Mouse (Mus musculus): ENCODE measurements at regions not wholly inside any gene's neighbourhood (a gene's known extent, or its start where the extent isn't known, plus 50 kb on each side); places are given as distances from the start of the nearest gene placed in this dataset.

GRCm38 (mm10) chr3:120747678-120748077 is 423.8 kb downstream of the Rwdd3 start:
- no peak for DNase-seq (ENCODE audit: low spot score)

DNA sequence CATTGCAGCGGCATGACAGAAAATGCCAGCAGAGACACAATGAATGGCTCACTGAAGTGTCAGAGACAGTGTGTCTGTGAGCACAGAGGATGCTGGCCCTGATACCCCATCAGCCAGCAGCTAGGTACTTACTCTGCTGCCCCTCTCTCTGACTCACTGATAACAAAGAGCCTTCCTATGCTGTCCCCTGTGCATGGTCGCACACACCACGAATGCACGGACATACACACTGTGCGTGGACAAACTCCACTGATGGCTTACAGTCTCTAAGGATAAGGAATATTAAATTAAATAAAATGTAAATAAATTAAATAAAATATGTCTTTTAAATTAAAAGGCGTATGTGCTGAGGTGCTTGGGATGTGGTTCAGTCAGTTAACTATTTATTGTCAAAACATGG is 438.2 kb downstream of the Rwdd3 start:
- no peak for DNase-seq (ENCODE audit: low spot score)

- DNase-seq (ENCODE audit: low spot score) = no peak
Measured at GRCm38 (mm10) chr3:120732391-120732790, 439.1 kb downstream of the Rwdd3 start.

- DNase-seq (ENCODE audit: low spot score) = no peak
Measured at GRCm38 (mm10) chr3:120731287-120731686, 440.2 kb downstream of the Rwdd3 start.

GRCm38 (mm10) chr3:120730225-120730624 is 441.3 kb downstream of the Rwdd3 start:
- no peak for DNase-seq (ENCODE audit: low spot score)

DNA sequence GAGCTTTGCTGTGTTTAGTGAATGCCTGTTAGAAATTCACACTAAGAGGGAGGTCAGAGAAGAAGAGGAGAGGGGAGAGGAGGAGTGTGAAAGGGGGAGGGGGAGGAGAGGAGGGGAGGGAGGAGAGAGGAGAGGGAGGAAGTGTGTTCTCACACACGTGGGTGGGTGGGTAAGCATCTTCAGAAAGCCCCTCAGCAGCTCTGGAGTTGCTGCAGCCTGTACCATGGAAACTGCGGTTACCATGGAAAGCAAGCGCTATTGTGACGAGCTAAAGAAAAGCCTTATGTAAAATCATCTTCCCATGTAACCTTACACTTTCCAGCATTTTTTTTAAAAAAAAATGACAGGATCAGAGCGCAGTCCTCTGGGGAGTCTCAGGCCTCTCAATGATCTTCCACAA is 441.8 kb downstream of the Rwdd3 start:
- DNase-seq (ENCODE audit: low spot score) = no peak

DNA sequence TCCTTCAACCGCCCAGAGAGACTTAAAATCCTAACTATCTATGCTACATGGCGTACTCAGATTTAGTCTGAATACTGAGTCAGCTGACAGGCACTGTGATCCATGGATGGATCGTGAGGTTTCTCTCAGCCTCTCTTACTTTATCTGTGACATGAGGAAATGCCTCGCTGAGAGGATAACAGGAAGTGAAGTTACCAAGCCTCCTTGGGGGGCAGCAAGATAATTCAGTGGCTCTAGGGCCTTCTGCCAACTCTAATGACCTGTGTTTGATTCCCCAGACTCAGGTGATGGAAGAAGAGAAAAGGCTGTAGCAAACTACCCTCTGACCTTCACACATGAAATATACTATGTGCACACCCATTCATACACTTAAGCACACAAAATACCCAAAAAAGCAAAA is 486.3 kb downstream of the Rwdd3 start:
- DNase-seq (ENCODE audit: low spot score) = no peak

DNA sequence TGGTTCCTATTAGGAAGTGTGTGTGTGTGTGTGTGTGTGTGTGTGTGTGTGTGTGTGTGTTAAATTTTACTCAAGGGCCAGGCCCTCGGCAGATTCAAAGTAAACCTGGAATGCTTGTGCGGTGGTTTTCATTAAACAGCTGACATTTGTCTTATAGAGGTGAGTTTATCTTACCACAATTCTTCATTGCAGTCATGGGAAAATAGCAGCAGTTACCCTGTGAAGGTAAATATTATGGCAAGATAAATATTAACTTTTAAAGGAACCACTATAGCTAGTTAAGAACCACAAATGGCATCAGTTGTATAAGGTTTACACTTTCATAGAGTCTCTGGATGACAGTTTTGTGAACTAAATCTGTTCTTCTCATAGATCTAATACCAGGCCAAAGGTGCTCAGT is 495.6 kb downstream of the Rwdd3 start:
- DNase-seq (ENCODE audit: low spot score) = no peak

DNA sequence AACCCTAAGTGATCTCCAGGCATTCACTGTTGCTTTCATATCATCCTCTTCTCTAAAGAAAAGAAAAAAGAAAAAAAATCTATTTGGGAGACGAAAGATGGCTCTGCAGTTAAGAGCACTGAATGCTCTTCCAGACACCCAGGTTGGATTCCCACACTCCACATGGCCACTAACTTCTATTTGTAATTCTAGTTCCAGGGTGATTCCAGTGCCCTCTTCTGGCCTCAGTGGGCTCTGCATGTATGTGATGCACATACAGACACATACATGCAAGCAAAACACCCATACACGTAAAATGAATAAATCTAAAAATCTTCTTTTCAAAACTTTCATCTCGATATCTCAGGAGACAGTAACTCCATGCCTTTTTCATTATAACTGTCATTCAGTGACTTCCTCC is 502.8 kb downstream of the Rwdd3 start:
- no peak for DNase-seq (ENCODE audit: low spot score)

DNA sequence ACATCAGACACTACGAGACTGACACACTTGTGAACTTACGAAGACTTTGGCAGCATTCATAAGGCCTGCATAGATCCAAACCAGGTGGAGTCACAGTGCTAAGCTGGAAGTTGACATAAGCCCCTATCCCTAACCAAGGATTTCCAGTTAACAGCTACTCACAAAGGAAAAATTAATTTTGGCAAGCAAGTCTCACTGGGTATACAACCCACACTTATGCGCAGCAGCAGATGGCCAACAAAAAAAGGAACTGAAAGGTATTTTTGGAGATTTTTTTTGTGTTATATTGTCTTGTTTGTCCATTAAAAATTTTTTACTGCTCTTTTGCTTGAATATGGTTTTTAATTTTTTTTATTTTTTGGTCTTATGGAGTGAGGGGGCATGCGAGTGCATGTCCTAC is 509.0 kb downstream of the Rwdd3 start:
- DNase-seq (ENCODE audit: low spot score) = peak; percentile 17

DNA sequence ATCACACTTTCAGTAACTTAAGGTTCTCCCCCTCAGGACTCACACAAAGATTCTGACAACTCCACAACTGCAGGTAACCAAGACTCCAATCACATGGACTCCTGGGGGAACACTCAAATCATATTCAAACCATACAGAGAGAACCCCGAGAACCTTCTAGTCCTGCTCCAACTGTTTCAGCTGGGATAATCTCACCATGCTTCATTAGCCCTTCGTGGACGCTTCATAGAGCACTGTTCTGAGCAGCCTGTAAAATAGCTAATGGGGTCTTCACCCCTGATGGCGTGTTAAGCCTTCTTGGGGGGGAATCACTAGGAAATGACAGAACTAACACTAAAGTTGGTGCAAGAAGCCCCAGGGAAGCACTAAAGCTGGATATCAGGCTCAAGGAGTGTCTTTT is 510.7 kb downstream of the Rwdd3 start:
- DNase-seq (ENCODE audit: low spot score) = no peak

GRCm38 (mm10) chr3:120649047-120649868 is 522.2 kb downstream of the Rwdd3 start:
- DNase-seq (ENCODE audit: low spot score) = no peak

DNA sequence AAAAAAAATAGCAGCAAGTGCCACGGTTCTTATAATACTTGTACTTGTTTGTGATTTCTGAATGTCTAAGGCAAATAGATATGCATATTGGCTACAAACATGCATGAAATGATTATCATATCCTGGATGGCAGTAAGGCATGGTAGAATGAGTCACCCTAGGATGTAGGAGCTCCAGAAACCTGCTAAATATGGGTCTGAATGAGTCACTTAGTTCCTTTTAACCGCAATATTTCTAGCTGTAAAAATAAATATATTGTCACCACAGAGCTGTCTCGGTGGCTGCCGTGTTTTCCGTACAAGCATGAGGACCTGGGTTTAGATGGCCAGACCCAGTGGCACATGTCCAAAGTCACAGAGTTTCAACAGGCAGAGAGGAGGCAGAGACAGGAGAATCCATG is 523.1 kb downstream of the Rwdd3 start:
- DNase-seq (ENCODE audit: low spot score) = no peak

- no peak for DNase-seq (ENCODE audit: low spot score)
Measured at GRCm38 (mm10) chr3:120636669-120637305, 534.7 kb downstream of the Rwdd3 start.

DNA sequence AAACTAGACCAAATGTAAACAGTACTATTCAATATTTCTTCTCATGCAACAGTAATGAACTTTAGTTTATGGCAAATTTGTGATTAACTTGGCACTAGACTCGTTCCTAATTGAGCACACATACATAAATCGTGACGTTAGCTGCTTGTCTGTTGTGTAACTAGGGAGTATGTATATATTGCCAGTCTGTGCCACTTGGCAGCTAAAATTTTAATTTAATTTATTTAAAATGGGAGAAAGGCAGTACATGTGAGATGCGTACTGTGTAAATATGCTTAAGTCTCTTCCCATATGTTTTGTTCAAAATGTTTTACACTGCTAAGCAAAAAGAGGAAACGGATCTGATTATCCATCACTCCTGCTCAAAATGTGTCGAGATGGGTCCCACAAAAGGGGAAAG is 553.1 kb downstream of the Rwdd3 start:
- no peak for DNase-seq (ENCODE audit: low spot score)

DNA sequence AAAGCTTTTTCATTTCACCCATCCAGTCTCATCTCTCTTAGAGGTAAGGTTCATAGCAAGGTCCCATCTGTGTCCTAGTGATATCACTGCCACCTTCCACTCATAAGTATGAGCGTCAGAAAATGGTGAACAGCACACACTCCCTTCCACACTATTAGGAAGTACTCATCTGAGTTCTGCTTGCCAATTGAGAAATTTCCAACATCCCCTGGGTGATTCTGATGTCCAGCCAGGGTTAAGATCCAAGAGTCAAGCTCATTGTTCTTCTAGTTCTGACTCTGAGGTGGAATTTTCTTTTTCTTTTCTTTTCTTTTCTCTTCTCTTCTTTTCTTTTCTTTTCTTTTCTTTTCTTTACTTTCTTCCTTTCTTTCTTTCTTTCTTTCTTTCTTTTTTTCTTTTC is 577.3 kb downstream of the Rwdd3 start:
- no peak for DNase-seq (ENCODE audit: low spot score)

DNA sequence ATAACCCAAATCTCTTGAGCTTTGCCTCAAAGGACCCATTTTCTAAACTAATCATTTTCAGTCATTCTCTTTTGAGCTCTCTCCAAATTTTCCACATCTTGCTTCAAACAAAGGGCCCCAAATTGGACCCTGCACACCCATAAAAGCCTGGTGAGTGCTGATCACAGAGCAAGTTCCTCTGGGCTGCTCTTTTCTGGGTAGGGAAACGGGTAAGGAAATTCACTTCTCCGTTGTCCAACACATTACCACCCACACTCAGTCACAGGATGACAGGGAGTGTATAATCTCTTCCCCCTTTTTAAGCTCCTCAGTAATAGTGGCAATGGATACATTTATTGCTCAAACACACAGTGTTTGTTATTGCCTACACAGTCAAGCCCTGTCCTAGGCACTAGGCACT is 580.3 kb downstream of the Rwdd3 start:
- no peak for DNase-seq (ENCODE audit: low spot score)

DNA sequence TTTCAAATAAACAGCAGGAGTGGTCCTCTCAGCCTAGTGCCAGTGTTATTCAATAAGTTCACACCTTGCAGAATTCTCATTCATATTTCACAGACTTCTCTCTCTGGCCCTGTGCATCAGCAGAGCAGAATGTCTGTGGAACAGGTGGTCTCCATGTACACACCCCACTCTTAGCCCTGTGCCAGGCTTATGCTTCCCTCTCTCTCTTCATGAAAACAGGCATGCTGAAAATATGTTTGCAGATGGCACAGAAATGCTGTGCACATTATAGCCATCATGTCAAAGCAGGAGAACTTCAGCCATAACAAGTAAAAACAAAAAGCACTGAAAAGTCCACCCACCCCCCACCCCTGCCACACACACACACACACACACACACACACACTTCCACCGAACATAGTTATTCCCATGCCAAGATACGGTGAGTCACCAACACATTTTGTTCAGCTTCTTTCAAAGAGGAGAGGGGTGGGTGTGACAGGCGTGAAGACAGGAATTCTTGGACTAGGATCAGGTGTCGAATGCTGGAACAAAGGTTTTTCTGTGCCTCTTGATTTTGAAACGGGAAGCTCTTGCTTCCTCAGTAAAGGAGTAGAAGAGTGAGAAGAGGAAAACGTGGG is 600.6 kb downstream of the Rwdd3 start:
- peak; percentile 13 for DNase-seq (ENCODE audit: low spot score)

- no peak for DNase-seq (ENCODE audit: low spot score)
Measured at GRCm38 (mm10) chr3:120541556-120542476, 629.7 kb downstream of the Rwdd3 start.

DNA sequence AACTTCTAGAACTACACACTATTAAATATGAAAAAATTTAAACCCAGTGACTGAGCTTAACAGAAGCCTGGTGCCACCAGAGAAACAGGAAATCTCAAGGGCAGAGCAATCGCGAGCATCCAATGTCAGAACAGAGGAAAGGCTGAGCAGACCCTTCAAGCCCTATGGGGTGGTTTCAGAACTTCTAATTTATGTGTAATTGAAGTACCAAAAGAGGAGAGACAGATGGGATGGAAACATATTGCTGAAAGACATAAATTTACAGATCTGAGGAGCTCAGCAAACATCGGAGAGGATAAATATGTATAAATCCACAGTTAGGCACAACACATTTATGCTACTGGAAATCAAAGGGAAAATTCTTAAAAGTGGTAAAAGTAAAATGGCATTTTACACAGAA is 637.6 kb downstream of the Rwdd3 start:
- DNase-seq (ENCODE audit: low spot score) = no peak

- DNase-seq (ENCODE audit: low spot score) = peak; percentile 50
Measured at GRCm38 (mm10) chr3:120531880-120532580, 639.5 kb downstream of the Rwdd3 start.

DNA sequence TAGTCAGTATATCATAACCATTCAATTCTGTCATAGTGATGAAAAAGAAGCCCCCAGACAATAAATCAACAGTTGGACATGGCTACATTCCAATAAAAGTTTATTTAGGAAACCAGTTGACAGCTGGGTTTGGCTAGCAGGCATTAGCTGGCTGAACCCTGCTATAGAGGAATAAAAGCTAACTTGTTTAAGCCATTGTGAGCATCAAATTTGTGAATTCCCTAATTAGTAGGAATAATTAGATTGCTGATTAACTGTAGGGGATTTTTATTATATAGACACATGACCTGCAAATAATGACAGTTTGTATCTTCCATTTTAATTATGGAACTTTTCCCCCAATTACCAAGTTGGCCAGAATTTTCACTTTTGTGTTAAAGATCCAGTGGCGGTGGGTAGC is 659.8 kb downstream of the Rwdd3 start:
- DNase-seq (ENCODE audit: low spot score) = no peak
